Mouse (Mus musculus): Measurements from ENCODE around the gene Hs3st1.

GRCm38 (mm10) chr5:39736843-39737242, 18.4 kb downstream of the Hs3st1 start:
- TF ChIP-seq CTCF (IDR thresholded peaks at IDR 0.05; ENCODE audit: low read depth, low read length), result no peak
- no peak for TF ChIP-seq TAL1 (conservative IDR thresholded peaks at IDR 0.05; ENCODE audit: low read depth, low read length)
- TF ChIP-seq GATA1 (IDR thresholded peaks at IDR 0.05; ENCODE audit: borderline replicate concordance, low read length), result no peak
